Mouse (Mus musculus) fat pad, adult 2 months (tissue): ENCODE data around the gene Gm28038.

ENCODE experiments used
- DNase-seq: peaks from one replicate; pipeline ENCODE4 v3.0.0-alpha.2; 2011; ENCODE audit warnings: low read depth, low spot score; ENCODE audit errors: extremely low read depth

Gm28038 gene

GRCm38 (mm10) chr2:30280743-30281142, at the start of gene Gm28038:
Gene Gm28038, plus strand, starts transcription at chr2:30281043.
- DNase-seq, result no peak

GRCm38 (mm10) chr2:30235593-30235992, 45.2 kb upstream of the Gm28038 start:
- no peak for DNase-seq

GRCm38 (mm10) chr2:30236426-30237198, 44.2 kb upstream of the Gm28038 start:
- no peak for DNase-seq

GRCm38 (mm10) chr2:30237199-30237880, 43.5 kb upstream of the Gm28038 start, which contains the start of gene Lrrc8a:
Gene Lrrc8a, plus strand, starts transcription at chr2:30237715.
- no peak for DNase-seq

GRCm38 (mm10) chr2:30237881-30238280, 43.0 kb upstream of the Gm28038 start:
- no peak for DNase-seq

- DNase-seq, result no peak
These were observed 41.9 kb upstream of the Gm28038 start for GRCm38 (mm10) chr2:30238906-30239465.

GRCm38 (mm10) chr2:30239777-30240176, 41.1 kb upstream of the Gm28038 start:
- DNase-seq, result no peak

- DNase-seq, result no peak
These were observed 40.6 kb upstream of the Gm28038 start, which contains the start of gene Gm28035 for GRCm38 (mm10) chr2:30240267-30240666. Gene Gm28035, plus strand, starts transcription at chr2:30240567.

- DNase-seq, result no peak
These were observed 38.3 kb upstream of the Gm28038 start for GRCm38 (mm10) chr2:30242509-30242908.

GRCm38 (mm10) chr2:30243391-30243790, 37.5 kb upstream of the Gm28038 start:
- DNase-seq, result no peak

- no peak for DNase-seq
These were observed 36.2 kb upstream of the Gm28038 start for GRCm38 (mm10) chr2:30244595-30245178.

GRCm38 (mm10) chr2:30247036-30247435, 33.8 kb upstream of the Gm28038 start:
- no peak for DNase-seq

GRCm38 (mm10) chr2:30247681-30248080, 33.2 kb upstream of the Gm28038 start:
- DNase-seq, result no peak

- no peak for DNase-seq
These were observed 31.7 kb upstream of the Gm28038 start for GRCm38 (mm10) chr2:30249182-30249581.

GRCm38 (mm10) chr2:30250166-30251128, 30.4 kb upstream of the Gm28038 start:
- no peak for DNase-seq

- DNase-seq, result no peak
These were observed 29.3 kb upstream of the Gm28038 start for GRCm38 (mm10) chr2:30251417-30252104.

GRCm38 (mm10) chr2:30252521-30252920, 28.3 kb upstream of the Gm28038 start:
- no peak for DNase-seq

- no peak for DNase-seq
These were observed 27.0 kb upstream of the Gm28038 start for GRCm38 (mm10) chr2:30253809-30254208.

GRCm38 (mm10) chr2:30255631-30256395, 25.0 kb upstream of the Gm28038 start:
- DNase-seq, result no peak
